Mouse (Mus musculus): Measurements from ENCODE around the gene Stk32b. TPM values are rescaled to one million over a fixed set of nuclear protein-coding genes. Genes with fewer than 3 reads are reported as not detected.
A peak's percentile ranks its signal among the peaks of the same experiment; 100 is the strongest.

Gene Stk32b
- polyA plus RNA-seq, 1 experiment from 2014 or later = 2.4 TPM

GRCm38 (mm10) chr5:37697286-37697685 lies 19.7 kb downstream of the Stk32b start:
- no peak overlapping the region for H3K9ac ChIP-seq (ENCODE audit: low read length)
- H3K4me3 ChIP-seq (ENCODE audit: low read depth, low read length) = no peak overlapping the region
- ATAC-seq (replicated peaks; ENCODE audit: low FRiP score) (no peak), DNase-seq (ENCODE audit: low spot score) (no peak)
- H3K27ac ChIP-seq (ENCODE audit: low read depth, low read length) = no peak overlapping the region
- H3K27me3 ChIP-seq (ENCODE audit: control insufficient read depth, insufficient read depth, low read length) = no peaks in the 10 kb centered on the region
- no peak overlapping the region for H3K4me2 ChIP-seq (ENCODE audit: low read depth, low read length, severe bottlenecking)
- peaks cover 4% of the 10 kb centered on the region; the same call in 1 of the 2 replicates for H3K4me1 ChIP-seq (replicated peaks; ENCODE audit: control insufficient read depth, insufficient read depth, low read length)
- H3K9me3 ChIP-seq (ENCODE audit: control insufficient read depth, low read length) = no peaks in the 10 kb centered on the region
- 92% methylated on average over 7 of the region's 7 CpGs for WGBS
- H3K36me3 ChIP-seq (ENCODE audit: control insufficient read depth, insufficient read depth, low read length) = no peaks in the 10 kb centered on the region

- DNase-seq (ENCODE audit: low spot score) (peak; percentile 44), ATAC-seq (replicated peaks; ENCODE audit: low FRiP score) (0 out of 2 replicates have a peak, but pooled peaks have one; percentile 49)
- Histone ChIP-seq H3K4me1 (replicated peaks; ENCODE audit: control insufficient read depth, insufficient read depth, low read length) (peaks cover 4% of the 10 kb centered on the region; the same call in 1 of the 2 replicates), H3K27me3 (ENCODE audit: control insufficient read depth, insufficient read depth, low read length) (no peaks in the 10 kb centered on the region), H3K4me2 (ENCODE audit: low read depth, low read length, severe bottlenecking) (0 out of 2 replicates have a peak overlapping the region, but pooled peaks have one; percentile 18), H3K4me3 (ENCODE audit: low read depth, low read length) (no peak overlapping the region), H3K9me3 (ENCODE audit: control insufficient read depth, low read length) (no peaks in the 10 kb centered on the region), H3K27ac (ENCODE audit: low read depth, low read length) (no peak overlapping the region; the same call in 1 of the 2 replicates), H3K9ac (ENCODE audit: low read length) (no peak overlapping the region), H3K36me3 (ENCODE audit: control insufficient read depth, insufficient read depth, low read length) (no peaks in the 10 kb centered on the region)
- WGBS = 19% methylated on average over 4 of the region's 4 CpGs
Observed at GRCm38 (mm10) chr5:37695773-37696172, 21.2 kb downstream of the Stk32b start.

GRCm38 (mm10) chr5:37692759-37693158 lies 24.2 kb downstream of the Stk32b start:
- 93% methylated on average over 3 of the region's 3 CpGs for WGBS
- no peak overlapping the region for H3K4me2 ChIP-seq (ENCODE audit: low read depth, low read length, severe bottlenecking)
- peaks cover 4% of the 10 kb centered on the region; the same call in 1 of the 2 replicates for H3K4me1 ChIP-seq (replicated peaks; ENCODE audit: control insufficient read depth, insufficient read depth, low read length)
- ATAC-seq (replicated peaks; ENCODE audit: low FRiP score) = no peak
- H3K9ac ChIP-seq (ENCODE audit: low read length) = no peak overlapping the region
- H3K27ac ChIP-seq (ENCODE audit: low read depth, low read length) = no peak overlapping the region
- no peaks in the 10 kb centered on the region for H3K36me3 ChIP-seq (ENCODE audit: control insufficient read depth, insufficient read depth, low read length)
- DNase-seq (ENCODE audit: low spot score) = no peak
- no peaks in the 10 kb centered on the region for H3K27me3 ChIP-seq (ENCODE audit: control insufficient read depth, insufficient read depth, low read length)
- no peaks in the 10 kb centered on the region for H3K9me3 ChIP-seq (ENCODE audit: control insufficient read depth, low read length)
- no peak overlapping the region for H3K4me3 ChIP-seq (ENCODE audit: low read depth, low read length)

- no peak overlapping the region for H3K9ac ChIP-seq (ENCODE audit: low read length)
- H3K4me1 ChIP-seq (replicated peaks; ENCODE audit: control insufficient read depth, insufficient read depth, low read length) = no peaks in the 10 kb centered on the region
- no peak overlapping the region for H3K4me3 ChIP-seq (ENCODE audit: low read depth, low read length)
- no peak overlapping the region for H3K27ac ChIP-seq (ENCODE audit: low read depth, low read length)
- ATAC-seq (replicated peaks; ENCODE audit: low FRiP score) = no peak
- no peak overlapping the region for H3K4me2 ChIP-seq (ENCODE audit: low read depth, low read length, severe bottlenecking)
- H3K36me3 ChIP-seq (ENCODE audit: control insufficient read depth, insufficient read depth, low read length) = no peaks in the 10 kb centered on the region
- H3K27me3 ChIP-seq (ENCODE audit: control insufficient read depth, insufficient read depth, low read length) = no peaks in the 10 kb centered on the region
- no peaks in the 10 kb centered on the region for H3K9me3 ChIP-seq (ENCODE audit: control insufficient read depth, low read length)
- 91% methylated on average over 7 of the region's 7 CpGs for WGBS
- DNase-seq (ENCODE audit: low spot score) = no peak
Observed at GRCm38 (mm10) chr5:37670781-37671180, 46.2 kb downstream of the Stk32b start.

- Histone ChIP-seq H3K27ac (ENCODE audit: low read depth, low read length) (no peak overlapping the region), H3K9ac (ENCODE audit: low read length) (no peak overlapping the region), H3K9me3 (ENCODE audit: control insufficient read depth, low read length) (no peaks in the 10 kb centered on the region), H3K4me3 (ENCODE audit: low read depth, low read length) (no peak overlapping the region), H3K4me2 (ENCODE audit: low read depth, low read length, severe bottlenecking) (no peak overlapping the region), H3K4me1 (replicated peaks; ENCODE audit: control insufficient read depth, insufficient read depth, low read length) (no peaks in the 10 kb centered on the region), H3K27me3 (ENCODE audit: control insufficient read depth, insufficient read depth, low read length) (no peaks in the 10 kb centered on the region), H3K36me3 (ENCODE audit: control insufficient read depth, insufficient read depth, low read length) (no peaks in the 10 kb centered on the region)
- DNase-seq (ENCODE audit: low spot score) = no peak
- 66% methylated on average over 3 of the region's 3 CpGs for WGBS
- no peak for ATAC-seq (replicated peaks; ENCODE audit: low FRiP score)
Observed at GRCm38 (mm10) chr5:37664962-37665361, 52.0 kb downstream of the Stk32b start.

GRCm38 (mm10) chr5:37659177-37659576 lies 57.8 kb downstream of the Stk32b start:
- 57% methylated on average over 4 of the region's 4 CpGs for WGBS

GRCm38 (mm10) chr5:37657741-37658140 lies 59.2 kb downstream of the Stk32b start:
- WGBS = 82% methylated on average over 6 of the region's 6 CpGs
- DNase-seq (ENCODE audit: low spot score) (no peak), ATAC-seq (replicated peaks; ENCODE audit: low FRiP score) (no peak)
- H3K9ac ChIP-seq (ENCODE audit: low read length) = no peak overlapping the region
- no peak overlapping the region for H3K27ac ChIP-seq (ENCODE audit: low read depth, low read length)
- no peak overlapping the region for H3K4me2 ChIP-seq (ENCODE audit: low read depth, low read length, severe bottlenecking)
- no peaks in the 10 kb centered on the region for H3K9me3 ChIP-seq (ENCODE audit: control insufficient read depth, low read length)
- H3K27me3 ChIP-seq (ENCODE audit: control insufficient read depth, insufficient read depth, low read length) = no peaks in the 10 kb centered on the region
- peaks cover 5% of the 10 kb centered on the region; the same call in 1 of the 2 replicates for H3K4me1 ChIP-seq (replicated peaks; ENCODE audit: control insufficient read depth, insufficient read depth, low read length)
- no peaks in the 10 kb centered on the region for H3K36me3 ChIP-seq (ENCODE audit: control insufficient read depth, insufficient read depth, low read length)
- no peak overlapping the region for H3K4me3 ChIP-seq (ENCODE audit: low read depth, low read length)

More at GRCm38 (mm10) chr5:37659177-37659576, 57.8 kb downstream of the Stk32b start:
- H3K27ac ChIP-seq (ENCODE audit: low read depth, low read length) = no peak overlapping the region
- H3K4me3 ChIP-seq (ENCODE audit: low read depth, low read length) = no peak overlapping the region
- no peaks in the 10 kb centered on the region for H3K9me3 ChIP-seq (ENCODE audit: control insufficient read depth, low read length)
- no peak for DNase-seq (ENCODE audit: low spot score)
- no peak overlapping the region for H3K9ac ChIP-seq (ENCODE audit: low read length)
- ATAC-seq (replicated peaks; ENCODE audit: low FRiP score) = no peak
- no peaks in the 10 kb centered on the region for H3K36me3 ChIP-seq (ENCODE audit: control insufficient read depth, insufficient read depth, low read length)
- no peaks in the 10 kb centered on the region for H3K27me3 ChIP-seq (ENCODE audit: control insufficient read depth, insufficient read depth, low read length)
- no peak overlapping the region for H3K4me2 ChIP-seq (ENCODE audit: low read depth, low read length, severe bottlenecking)
- peaks cover 5% of the 10 kb centered on the region; the same call in 1 of the 2 replicates for H3K4me1 ChIP-seq (replicated peaks; ENCODE audit: control insufficient read depth, insufficient read depth, low read length)

- 81% methylated on average over 5 of the region's 5 CpGs for WGBS
- DNase-seq (ENCODE audit: low spot score) (no peak), ATAC-seq (replicated peaks; ENCODE audit: low FRiP score) (no peak)
- no peaks in the 10 kb centered on the region for H3K36me3 ChIP-seq (ENCODE audit: control insufficient read depth, insufficient read depth, low read length)
- H3K27me3 ChIP-seq (ENCODE audit: control insufficient read depth, insufficient read depth, low read length) = no peaks in the 10 kb centered on the region
- peaks cover 5% of the 10 kb centered on the region; the same call in 1 of the 2 replicates for H3K4me1 ChIP-seq (replicated peaks; ENCODE audit: control insufficient read depth, insufficient read depth, low read length)
- no peaks in the 10 kb centered on the region for H3K9me3 ChIP-seq (ENCODE audit: control insufficient read depth, low read length)
- H3K27ac ChIP-seq (ENCODE audit: low read depth, low read length) = no peak overlapping the region
- H3K4me3 ChIP-seq (ENCODE audit: low read depth, low read length) = no peak overlapping the region
- no peak overlapping the region for H3K9ac ChIP-seq (ENCODE audit: low read length)
- no peak overlapping the region for H3K4me2 ChIP-seq (ENCODE audit: low read depth, low read length, severe bottlenecking)
Observed at GRCm38 (mm10) chr5:37655208-37655607, 61.8 kb downstream of the Stk32b start.

- Histone ChIP-seq H3K27me3 (ENCODE audit: control insufficient read depth, insufficient read depth, low read length) (no peaks in the 10 kb centered on the region), H3K36me3 (ENCODE audit: control insufficient read depth, insufficient read depth, low read length) (no peaks in the 10 kb centered on the region), H3K4me3 (ENCODE audit: low read depth, low read length) (no peak overlapping the region), H3K9ac (ENCODE audit: low read length) (no peak overlapping the region), H3K9me3 (ENCODE audit: control insufficient read depth, low read length) (no peaks in the 10 kb centered on the region), H3K27ac (ENCODE audit: low read depth, low read length) (no peak overlapping the region), H3K4me2 (ENCODE audit: low read depth, low read length, severe bottlenecking) (no peak overlapping the region), H3K4me1 (replicated peaks; ENCODE audit: control insufficient read depth, insufficient read depth, low read length) (no peaks in the 10 kb centered on the region)
- 65% methylated on average over 10 of the region's 10 CpGs for WGBS
- DNase-seq (ENCODE audit: low spot score) (no peak), ATAC-seq (replicated peaks; ENCODE audit: low FRiP score) (no peak)
Observed at GRCm38 (mm10) chr5:37650681-37651211, 66.2 kb downstream of the Stk32b start.

Measured in forebrain, embryonic 11.5 days (tissue).